Mouse (Mus musculus) lung, embryonic 16.5 days (tissue): ENCODE results near the gene Mto1. TPM values are rescaled to one million over a fixed set of nuclear protein-coding genes. Genes with fewer than 3 reads are reported as not detected.
"Not testable (repeated sequence)": the region's sequence is repeated elsewhere in the genome, so short reads cannot be mapped to it uniquely, and the experiment has no call there.

Experiments used
- ATAC-seq: fragments of 200-750 bp; cut with Nextera tagmentation; 2 replicates; pipeline ENCODE4 v1.8.0; 2017; ENCODE audit warnings: low read depth, mild to moderate bottlenecking, moderate library complexity
- H3K27ac ChIP-seq: fragments of 300-500 bp; sonication (generic); 2 replicates; pipeline ENCODE4 v1.5.1; 2014; ENCODE audit warnings: mild to moderate bottlenecking, control low read depth, low read length
- H3K27me3 ChIP-seq: fragments of 300-500 bp; sonication (generic); 2 replicates; pipeline ENCODE4 v1.6.1; 2014; ENCODE audit warnings: low read depth, low read length, mixed read lengths; ENCODE audit not compliant: control insufficient read depth, insufficient read depth
- H3K36me3 ChIP-seq: fragments of 300-500 bp; sonication (generic); 2 replicates; pipeline ENCODE4 v1.6.1; 2014; ENCODE audit warnings: low read length; ENCODE audit not compliant: control insufficient read depth, insufficient read depth
- H3K4me1 ChIP-seq: fragments of 300-500 bp; sonication (generic); replicated peaks from 2 replicates; pipeline ENCODE4 v1.6.1; 2014; ENCODE audit warnings: low read length, mixed read lengths; ENCODE audit not compliant: control insufficient read depth, insufficient read depth
- H3K4me2 ChIP-seq: fragments of 300-500 bp; sonication (generic); 2 replicates; pipeline ENCODE4 v1.6.1; 2014; ENCODE audit warnings: low read depth, low read length, control low read depth
- H3K4me3 ChIP-seq: fragments of 300-500 bp; sonication (generic); 2 replicates; pipeline ENCODE4 v1.5.1; 2014; ENCODE audit warnings: mild to moderate bottlenecking, low read length, control low read depth
- H3K9ac ChIP-seq: fragments of 300-500 bp; sonication (generic); 2 replicates; pipeline ENCODE4 v1.6.1; 2014; ENCODE audit warnings: low read length, control low read depth
- H3K9me3 ChIP-seq: fragments of 300-500 bp; sonication (generic); 2 replicates; pipeline ENCODE4 v1.6.1; 2016; ENCODE audit warnings: low read length; ENCODE audit not compliant: control insufficient read depth
- WGBS: fragments of 180-500 bp; shearing (Covaris S2); extraction: QIAGEN DNeasy Blood & Tissue Kit; methylation state at CpG from one replicate; pipeline ENCODE4 v1.1.7; 2014; 5-methylcytosine and 5-hydroxymethylcytosine counted together
- polyA plus RNA-seq: library from polyadenylated mRNA; unstranded; fragments of >200 nt; fragmentation: Nextera tagmentation; extraction: Ambion mirVana; gene quantifications from 2 replicates; pipeline ENCODE4 v1.2.1, GENCODE M21; 2015

The Mto1 gene
- polyA plus RNA-seq, 1 experiment from 2014 or later = 22.8 TPM

GRCm38 (mm10) chr9:78480227-78480626 is 32.2 kb downstream of the Mto1 start:
- H3K4me2 ChIP-seq = peak overlapping the region; percentile 63
- H3K9ac ChIP-seq = peak overlapping the region; percentile 100
- H3K27me3 ChIP-seq, ATAC-seq, H3K9me3 ChIP-seq: not testable (repeated sequence)
- H3K4me1 ChIP-seq = peaks cover 10% of the 10 kb centered on the region
- peak overlapping the region; percentile 98 for H3K27ac ChIP-seq
- WGBS = under 1% methylated on average over 13 of the region's 13 CpGs
- peak overlapping the region; percentile 83 for H3K4me3 ChIP-seq
- H3K36me3 ChIP-seq = peaks cover 23% of the 10 kb centered on the region

GRCm38 (mm10) chr9:78480706-78481358 is 32.8 kb downstream of the Mto1 start:
- peak; percentile 27 for ATAC-seq
- WGBS = under 1% methylated on average over 46 of the region's 46 CpGs
- H3K9me3 ChIP-seq = no peaks in the 10 kb centered on the region
- peak overlapping the region; percentile 83 for H3K4me3 ChIP-seq
- H3K4me2 ChIP-seq = peak overlapping the region; percentile 63
- H3K4me1 ChIP-seq = peaks cover 10% of the 10 kb centered on the region
- peak overlapping the region; percentile 98 for H3K27ac ChIP-seq
- peak overlapping the region; percentile 100 for H3K9ac ChIP-seq
- H3K36me3 ChIP-seq = peaks cover 23% of the 10 kb centered on the region
- no peaks in the 10 kb centered on the region for H3K27me3 ChIP-seq

GRCm38 (mm10) chr9:78481423-78482331 is 33.7 kb downstream of the Mto1 start:
- Histone ChIP-seq H3K9me3 (no peaks in the 10 kb centered on the region), H3K4me1 (peaks cover 10% of the 10 kb centered on the region), H3K9ac (peak overlapping the region; percentile 100), H3K27me3 (no peaks in the 10 kb centered on the region), H3K4me3 (peak overlapping the region; percentile 83), H3K4me2 (peak overlapping the region; percentile 63), H3K27ac (peak overlapping the region; percentile 98), H3K36me3 (peaks cover 21% of the 10 kb centered on the region)
- under 1% methylated on average over 74 of the region's 77 CpGs for WGBS
- ATAC-seq = peak; percentile 98

- H3K27me3 ChIP-seq = no peaks in the 10 kb centered on the region
- no peaks in the 10 kb centered on the region for H3K9me3 ChIP-seq
- H3K4me3 ChIP-seq = peak overlapping the region; percentile 61
- H3K9ac ChIP-seq = peak overlapping the region; percentile 79
- peaks cover 10% of the 10 kb centered on the region for H3K4me1 ChIP-seq
- ATAC-seq = no peak
- peak overlapping the region; percentile 60 for H3K4me2 ChIP-seq
- peaks cover 17% of the 10 kb centered on the region for H3K36me3 ChIP-seq
- 10% methylated on average over 3 of the region's 3 CpGs for WGBS
- peak overlapping the region; percentile 97 for H3K27ac ChIP-seq
Observed at GRCm38 (mm10) chr9:78482386-78482785, 34.4 kb downstream of the Mto1 start.

- no peak overlapping the region for H3K4me3 ChIP-seq
- WGBS = 71% methylated on average over 3 of the region's 3 CpGs
- H3K4me1 ChIP-seq = peaks cover 7% of the 10 kb centered on the region
- no peak overlapping the region for H3K27ac ChIP-seq
- H3K27me3 ChIP-seq = no peaks in the 10 kb centered on the region
- ATAC-seq = no peak
- H3K4me2 ChIP-seq = no peak overlapping the region
- H3K36me3 ChIP-seq = no peaks in the 10 kb centered on the region
- H3K9me3 ChIP-seq = no peaks in the 10 kb centered on the region
- no peak overlapping the region for H3K9ac ChIP-seq
Observed at GRCm38 (mm10) chr9:78484660-78485059, 36.7 kb downstream of the Mto1 start.

GRCm38 (mm10) chr9:78488021-78488420 is 40.0 kb downstream of the Mto1 start:
- WGBS = 91% methylated on average over 5 of the region's 5 CpGs
- not testable (repeated sequence) for H3K4me3 ChIP-seq, ATAC-seq

GRCm38 (mm10) chr9:78488890-78489420 is 40.9 kb downstream of the Mto1 start, which contains the start of gene Eef1a1:
Gene Eef1a1 (minus strand): TSS chr9:78489151.
- WGBS = under 1% methylated on average over 16 of the region's 20 CpGs
- ATAC-seq = peak; percentile 83

More at GRCm38 (mm10) chr9:78488021-78488420, 40.0 kb downstream of the Mto1 start:
- not testable (repeated sequence) for H3K4me2 ChIP-seq, H3K4me1 ChIP-seq, H3K9me3 ChIP-seq, H3K9ac ChIP-seq, H3K27me3 ChIP-seq, H3K27ac ChIP-seq, H3K36me3 ChIP-seq

GRCm38 (mm10) chr9:78491169-78491568 is 43.2 kb downstream of the Mto1 start:
- H3K27ac ChIP-seq = no peak overlapping the region
- peaks cover 3% of the 10 kb centered on the region; the same call in 1 of the 2 replicates for H3K4me1 ChIP-seq
- no peak overlapping the region for H3K4me2 ChIP-seq
- no peaks in the 10 kb centered on the region for H3K36me3 ChIP-seq
- H3K9me3 ChIP-seq = no peaks in the 10 kb centered on the region
- H3K9ac ChIP-seq = no peak overlapping the region
- ATAC-seq = no peak; the same call in 1 of the 2 replicates
- H3K27me3 ChIP-seq = no peaks in the 10 kb centered on the region
- 45% methylated on average over 3 of the region's 3 CpGs for WGBS
- no peak overlapping the region for H3K4me3 ChIP-seq

More at GRCm38 (mm10) chr9:78488890-78489420, 40.9 kb downstream of the Mto1 start, which contains the start of gene Eef1a1:
- Histone ChIP-seq H3K27ac (peak within 1 kb of the TSS; percentile 79), H3K4me3 (peak within 1 kb of the TSS; percentile 56), H3K4me1 (peaks cover 3% of the 10 kb centered on the region; the same call in 1 of the 2 replicates), H3K9me3 (no peaks in the 10 kb centered on the region), H3K9ac (peak within 1 kb of the TSS; percentile 75), H3K4me2 (peak within 1 kb of the TSS; percentile 66), H3K27me3 (no peaks in the 10 kb centered on the region), H3K36me3 (no peaks in the 10 kb centered on the region)

GRCm38 (mm10) chr9:78492254-78492653 is 44.2 kb downstream of the Mto1 start:
- no peak for ATAC-seq
- H3K4me3 ChIP-seq = no peak overlapping the region
- H3K27ac ChIP-seq = no peak overlapping the region
- no peaks in the 10 kb centered on the region for H3K36me3 ChIP-seq
- no peak overlapping the region for H3K9ac ChIP-seq
- H3K9me3 ChIP-seq = no peaks in the 10 kb centered on the region
- WGBS = 88% methylated on average over 3 of the region's 3 CpGs
- no peaks in the 10 kb centered on the region for H3K27me3 ChIP-seq
- peaks cover 3% of the 10 kb centered on the region; the same call in 1 of the 2 replicates for H3K4me1 ChIP-seq
- no peak overlapping the region for H3K4me2 ChIP-seq
